Mouse (Mus musculus) intestine, postnatal 0 days (tissue): ENCODE data around the gene Smarca2. TPM values are rescaled to one million over a fixed set of nuclear protein-coding genes. Genes with fewer than 3 reads are reported as not detected.
A peak's percentile ranks its signal among the peaks of the same experiment; 100 is the strongest.

Experiments
- ATAC-seq: fragments of 200-750 bp; cut with Nextera tagmentation; 2 replicates; pipeline ENCODE4 v1.8.0; 2017; ENCODE audit warnings: mild to moderate bottlenecking, moderate TSS enrichment, moderate library complexity
- H3K27ac ChIP-seq: fragments of 300-500 bp; sonication (generic); 2 replicates; pipeline ENCODE4 v1.5.1; 2014; ENCODE audit warnings: mild to moderate bottlenecking, low read depth, low read length, moderate library complexity
- H3K27me3 ChIP-seq: fragments of 300-500 bp; sonication (generic); replicated peaks from 2 replicates; pipeline ENCODE4 v1.6.1; 2014; ENCODE audit warnings: low read length, mixed read lengths; ENCODE audit not compliant: control insufficient read depth, insufficient read depth
- H3K36me3 ChIP-seq: fragments of 300-500 bp; sonication (generic); 2 replicates; pipeline ENCODE4 v1.6.1; 2014; ENCODE audit warnings: mild to moderate bottlenecking, moderate library complexity; ENCODE audit not compliant: control insufficient read depth, insufficient read depth
- H3K4me1 ChIP-seq: fragments of 300-500 bp; sonication (generic); replicated peaks from 2 replicates; pipeline ENCODE4 v1.6.1; 2014; ENCODE audit warnings: antibody characterized with exemption, low read length, mixed read lengths; ENCODE audit not compliant: control insufficient read depth, insufficient read depth
- H3K4me2 ChIP-seq: fragments of 300-500 bp; sonication (generic); replicated peaks from 2 replicates; pipeline ENCODE4 v1.6.1; 2014; ENCODE audit warnings: low read depth, mild to moderate bottlenecking, moderate library complexity
- H3K4me3 ChIP-seq: fragments of 300-500 bp; sonication (generic); 2 replicates; pipeline ENCODE4 v1.5.1; 2014; ENCODE audit warnings: low read depth, low read length
- H3K9ac ChIP-seq: fragments of 300-500 bp; sonication (generic); 2 replicates; pipeline ENCODE4 v1.6.1; 2014; ENCODE audit warnings: mild to moderate bottlenecking, low read depth, low read length
- H3K9me3 ChIP-seq: fragments of 300-500 bp; sonication (generic); 2 replicates; pipeline ENCODE4 v1.6.1; 2016; ENCODE audit warnings: mixed run types; ENCODE audit not compliant: control insufficient read depth
- CTCF ChIP-seq: sonication (generic); IDR thresholded peaks from 2 replicates; pipeline ENCODE4 v1.5.1; 2016; ENCODE audit warnings: low read depth, mild to moderate bottlenecking, control low read depth, antibody characterized with exemption, moderate library complexity
- WGBS: fragments of 180-500 bp; shearing (Covaris S2); extraction: QIAGEN DNeasy Blood & Tissue Kit; methylation state at CpG from one replicate; pipeline ENCODE4 v1.1.7; 2014; 5-methylcytosine and 5-hydroxymethylcytosine counted together
- polyA plus RNA-seq: library from polyadenylated mRNA; unstranded; fragments of >200 nt; fragmentation: Nextera tagmentation; extraction: Ambion mirVana; gene quantifications from 2 replicates; pipeline ENCODE4 v1.2.1, GENCODE M21; 2015

The Smarca2 gene
- polyA plus RNA-seq, 1 experiment from 2014 or later: 18.1 TPM

DNA sequence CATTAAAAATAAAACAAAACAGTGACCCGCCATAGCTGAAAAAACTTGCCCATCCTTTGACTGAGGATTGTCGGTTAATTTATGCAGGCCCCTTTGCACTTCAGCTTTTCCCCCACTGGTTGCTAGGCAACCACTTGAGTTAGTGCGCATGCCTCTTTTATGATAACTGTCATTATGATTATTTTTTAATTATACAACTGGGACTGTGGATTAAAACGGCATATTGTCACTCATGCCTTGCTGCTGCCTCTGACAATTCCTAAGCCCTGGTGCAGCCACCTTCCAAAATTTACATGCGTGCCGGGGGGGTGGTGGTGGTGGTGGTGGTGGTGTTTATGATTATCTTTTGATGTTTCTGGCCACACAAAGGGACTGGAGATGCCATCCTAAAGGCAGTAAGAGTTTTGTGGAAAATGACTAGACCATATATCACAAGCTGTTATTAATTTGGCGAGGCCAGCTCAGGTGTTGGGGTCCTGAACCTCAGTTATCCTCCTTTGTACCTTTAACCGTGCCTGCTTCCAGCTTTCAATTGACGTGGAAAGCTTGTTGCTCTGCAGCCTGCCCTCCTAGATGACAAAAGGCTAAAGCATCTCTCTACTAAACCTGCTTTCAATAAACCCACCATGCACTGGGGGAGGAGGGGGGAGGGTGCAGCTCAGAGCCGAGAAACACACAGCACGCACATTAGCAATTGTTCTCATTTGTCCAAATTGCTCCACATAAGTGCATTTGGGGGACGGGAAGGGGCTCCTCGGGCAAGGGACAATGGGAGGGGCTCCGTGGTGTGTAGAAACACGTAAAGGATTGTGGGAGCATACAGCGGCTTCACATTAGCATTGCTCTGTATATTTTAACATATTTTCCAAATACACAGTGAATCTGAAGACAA lies 165.0 kb downstream of the Smarca2 start:
- H3K27ac ChIP-seq: no peak overlapping the region
- H3K4me2 ChIP-seq: no peak overlapping the region
- no peaks in the 10 kb centered on the region for H3K4me1 ChIP-seq
- no peak overlapping the region for H3K4me3 ChIP-seq
- 74% methylated on average over 16 of the region's 16 CpGs for WGBS
- no peaks in the 10 kb centered on the region for H3K9me3 ChIP-seq
- no peak for TF ChIP-seq CTCF
- no peak for ATAC-seq
- H3K27me3 ChIP-seq: no peaks in the 10 kb centered on the region
- H3K9ac ChIP-seq: no peak overlapping the region
- H3K36me3 ChIP-seq: peaks cover 29% of the 10 kb centered on the region

GRCm38 (mm10) chr19:26770592-26770991 lies 165.7 kb downstream of the Smarca2 start:
- no peaks in the 10 kb centered on the region for H3K4me1 ChIP-seq
- H3K36me3 ChIP-seq: peaks cover 32% of the 10 kb centered on the region
- ATAC-seq: no peak
- H3K4me2 ChIP-seq: no peak overlapping the region
- no peak overlapping the region for H3K27ac ChIP-seq
- H3K27me3 ChIP-seq: no peaks in the 10 kb centered on the region
- no peak for TF ChIP-seq CTCF
- H3K9ac ChIP-seq: no peak overlapping the region
- 74% methylated on average over 6 of the region's 6 CpGs for WGBS
- no peak overlapping the region for H3K4me3 ChIP-seq
- H3K9me3 ChIP-seq: no peaks in the 10 kb centered on the region

DNA sequence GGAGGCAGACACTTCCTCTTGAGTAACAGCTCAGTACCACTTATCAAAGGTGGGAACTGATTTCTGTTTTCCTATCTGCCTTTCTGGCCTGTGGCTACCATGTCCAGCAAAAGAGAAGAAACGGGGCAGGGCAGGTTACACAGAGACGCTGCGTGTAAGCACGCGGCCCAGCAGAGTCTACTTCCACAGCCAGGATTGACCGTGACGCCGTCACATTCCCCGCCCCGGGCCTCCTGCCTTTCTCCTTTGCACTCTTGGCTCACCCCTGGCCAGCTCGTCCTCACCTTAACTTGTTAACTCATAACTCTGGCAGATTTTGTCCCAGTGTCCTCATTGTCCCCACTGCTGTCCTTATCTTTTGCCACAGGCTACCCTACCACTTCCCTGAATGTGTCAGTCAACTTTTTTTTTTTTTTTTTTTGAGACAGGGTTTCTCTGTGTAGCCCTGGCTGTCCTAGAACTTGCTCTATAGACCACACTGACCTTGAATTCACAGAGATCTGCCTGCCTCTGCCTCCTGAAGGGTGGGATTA lies 167.3 kb downstream of the Smarca2 start:
- no peak for TF ChIP-seq CTCF
- 93% methylated on average over 11 of the region's 11 CpGs for WGBS
- Histone ChIP-seq H3K27me3 (no peaks in the 10 kb centered on the region), H3K4me1 (no peaks in the 10 kb centered on the region), H3K36me3 (peaks cover 41% of the 10 kb centered on the region), H3K4me3 (no peak overlapping the region), H3K4me2 (no peak overlapping the region), H3K9me3 (no peaks in the 10 kb centered on the region), H3K9ac (no peak overlapping the region), H3K27ac (no peak overlapping the region)
- ATAC-seq: no peak

DNA sequence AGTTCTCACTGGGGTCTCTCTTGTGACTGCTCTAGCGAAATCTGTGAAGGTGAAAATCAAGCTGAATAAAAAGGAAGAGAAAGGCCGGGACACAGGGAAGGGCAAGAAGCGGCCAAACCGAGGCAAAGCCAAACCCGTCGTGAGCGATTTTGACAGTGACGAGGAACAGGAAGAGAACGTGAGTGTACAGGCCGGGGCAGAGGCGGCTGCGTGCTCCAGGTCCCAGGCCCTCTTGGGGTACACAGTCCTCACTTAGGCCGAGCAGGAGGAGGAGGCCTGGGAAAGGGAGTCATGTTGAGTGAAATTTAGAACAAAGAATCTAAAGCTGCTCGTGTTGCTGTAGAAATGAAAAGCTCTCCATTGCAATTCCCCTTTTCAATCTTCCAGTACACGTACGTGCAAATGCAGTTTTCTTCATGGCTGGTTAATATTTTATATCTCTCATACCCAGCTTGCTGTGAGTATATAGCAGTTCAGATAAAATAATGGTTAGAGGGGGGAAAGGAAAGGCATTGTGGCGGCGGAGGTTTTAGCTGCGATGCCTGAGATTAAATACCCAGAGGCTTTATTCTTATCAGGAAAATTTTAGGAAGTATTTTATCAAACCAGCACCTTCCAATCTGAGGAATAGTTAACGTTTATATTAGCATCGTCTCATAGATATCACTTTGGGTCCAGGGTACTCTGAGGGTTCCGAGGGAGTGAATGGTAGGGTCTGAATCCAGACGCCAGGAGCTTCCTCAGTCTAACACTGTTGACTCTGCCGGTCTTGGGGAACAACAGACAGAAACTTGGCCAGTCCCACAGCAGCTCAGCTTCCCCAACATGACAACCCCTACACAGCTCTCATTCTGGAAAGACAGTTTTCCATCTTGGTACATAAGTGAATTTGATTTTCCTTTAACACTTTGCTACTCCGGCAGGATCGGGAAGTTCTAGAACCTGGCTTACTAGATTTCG lies 171.5 kb downstream of the Smarca2 start:
- Histone ChIP-seq H3K9ac (no peak overlapping the region), H3K27ac (no peak overlapping the region), H3K9me3 (no peaks in the 10 kb centered on the region), H3K36me3 (peaks cover 43% of the 10 kb centered on the region), H3K4me2 (no peak overlapping the region), H3K4me1 (0 out of 2 replicates have a peak, but pooled peaks cover 3% of the 10 kb centered on the region), H3K27me3 (no peaks in the 10 kb centered on the region), H3K4me3 (no peak overlapping the region)
- TF ChIP-seq CTCF: no peak
- no peak for ATAC-seq
- WGBS: 76% methylated on average over 27 of the region's 27 CpGs

- no peaks in the 10 kb centered on the region for H3K9me3 ChIP-seq
- no peaks in the 10 kb centered on the region for H3K27me3 ChIP-seq
- H3K4me1 ChIP-seq: 0 out of 2 replicates have a peak, but pooled peaks cover 3% of the 10 kb centered on the region
- no peak overlapping the region for H3K4me2 ChIP-seq
- 42% methylated on average over 5 of the region's 5 CpGs for WGBS
- H3K36me3 ChIP-seq: peaks cover 31% of the 10 kb centered on the region
- TF ChIP-seq CTCF: peak; percentile 34; the same call in 1 of the 2 replicates
- no peak overlapping the region for H3K27ac ChIP-seq
- peak; percentile 81 for ATAC-seq
- H3K9ac ChIP-seq: no peak overlapping the region
- no peak overlapping the region for H3K4me3 ChIP-seq
These were observed 173.3 kb downstream of the Smarca2 start for GRCm38 (mm10) chr19:26778199-26778598.

DNA sequence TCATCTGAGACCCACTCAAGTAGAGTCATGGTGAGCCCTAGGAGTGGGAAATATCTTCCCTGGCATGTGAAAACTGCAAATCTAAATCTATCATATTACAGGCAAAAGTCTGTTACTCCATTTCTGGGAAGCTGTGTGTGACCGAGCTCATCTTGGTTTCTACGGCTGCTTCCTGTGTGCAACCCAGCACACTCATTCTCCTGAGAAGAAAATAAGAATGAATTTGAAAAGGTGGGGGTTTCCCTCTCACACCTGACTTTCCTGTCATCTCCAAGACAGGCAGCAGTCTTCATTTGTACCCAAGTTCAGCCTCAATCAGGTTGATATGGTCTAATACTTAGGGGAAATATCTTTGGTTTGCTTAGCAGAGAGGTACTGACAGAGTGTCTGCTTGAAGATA lies 176.4 kb downstream of the Smarca2 start:
- no peak for TF ChIP-seq CTCF
- Histone ChIP-seq H3K4me1 (0 out of 2 replicates have a peak, but pooled peaks cover 6% of the 10 kb centered on the region), H3K27ac (no peak overlapping the region), H3K27me3 (no peaks in the 10 kb centered on the region), H3K36me3 (peaks cover 18% of the 10 kb centered on the region), H3K9me3 (no peaks in the 10 kb centered on the region), H3K4me3 (no peak overlapping the region), H3K4me2 (no peak overlapping the region), H3K9ac (no peak overlapping the region)
- ATAC-seq: no peak
- WGBS: 94% methylated on average over 2 of the region's 2 CpGs
